Mouse (Mus musculus) right cerebral cortex, postnatal 4 days (tissue): ENCODE measurements around the gene Tet3.
A peak's percentile ranks its signal among the peaks of the same experiment; 100 is the strongest.

Experiments used
- DNase-seq: peaks from one replicate; pipeline ENCODE4 v3.0.0-alpha.2; 2022

Tet3 gene

GRCm38 (mm10) chr6:83412854-83413401, 46.0 kb downstream of the Tet3 start:
- DNase-seq: no peak

GRCm38 (mm10) chr6:83412362-83412853, 46.5 kb downstream of the Tet3 start:
- no peak for DNase-seq

- no peak for DNase-seq
These were observed 47.1 kb downstream of the Tet3 start for GRCm38 (mm10) chr6:83411635-83412361.

- no peak for DNase-seq
These were observed 48.7 kb downstream of the Tet3 start for GRCm38 (mm10) chr6:83410046-83410706.

- DNase-seq: no peak
These were observed 50.4 kb downstream of the Tet3 start for GRCm38 (mm10) chr6:83408510-83408909.

GRCm38 (mm10) chr6:83405511-83406064, 53.3 kb downstream of the Tet3 start:
- no peak for DNase-seq

- no peak for DNase-seq
These were observed 54.3 kb downstream of the Tet3 start for GRCm38 (mm10) chr6:83404571-83404970.

- DNase-seq: no peak
These were observed 55.4 kb downstream of the Tet3 start for GRCm38 (mm10) chr6:83403481-83403880.

GRCm38 (mm10) chr6:83399790-83400189, 59.1 kb downstream of the Tet3 start:
- no peak for DNase-seq

- no peak for DNase-seq
These were observed 61.2 kb downstream of the Tet3 start for GRCm38 (mm10) chr6:83397728-83398127.

GRCm38 (mm10) chr6:83396711-83397110, 62.2 kb downstream of the Tet3 start:
- DNase-seq: no peak

- no peak for DNase-seq
These were observed 63.2 kb downstream of the Tet3 start for GRCm38 (mm10) chr6:83395544-83396229.

GRCm38 (mm10) chr6:83394122-83394521, 64.8 kb downstream of the Tet3 start:
- no peak for DNase-seq

- peak; percentile 64 for DNase-seq
These were observed 66.6 kb downstream of the Tet3 start for GRCm38 (mm10) chr6:83392166-83392780.

- DNase-seq: no peak
These were observed 73.3 kb downstream of the Tet3 start for GRCm38 (mm10) chr6:83385569-83386090.

- no peak for DNase-seq
These were observed 77.1 kb downstream of the Tet3 start for GRCm38 (mm10) chr6:83381510-83382491.

GRCm38 (mm10) chr6:83373704-83374300, 85.1 kb downstream of the Tet3 start:
- no peak for DNase-seq

GRCm38 (mm10) chr6:83371350-83371749, 87.5 kb downstream of the Tet3 start:
- no peak for DNase-seq

- no peak for DNase-seq
These were observed 88.4 kb downstream of the Tet3 start for GRCm38 (mm10) chr6:83370316-83370965.

GRCm38 (mm10) chr6:83363075-83363474, 95.8 kb downstream of the Tet3 start:
- DNase-seq: no peak
